Mouse (Mus musculus) heart, postnatal 14 days (tissue): ENCODE measurements around the gene Sebox. TPM values are rescaled to one million over a fixed set of nuclear protein-coding genes. Genes with fewer than 3 reads are reported as not detected.
A peak's percentile ranks its signal among the peaks of the same experiment; 100 is the strongest.
"Not testable (repeated sequence)": the region's sequence is repeated elsewhere in the genome, so short reads cannot be mapped to it uniquely, and the experiment has no call there.

ENCODE experiments used
- DNase-seq, 2 experiments: peaks; one replicate each; pipeline ENCODE4 v3.0.0; 2021 to 2022
- intact Hi-C: fragments of 180-260 bp; cut with DNase I; formaldehyde crosslinking; loops from one replicate; pipeline ENCODE4 v1.15.1; 2025
- total RNA-seq, 2 experiments: library from RNA; stranded (reverse); gene quantifications; 2 replicates each; pipeline ENCODE4 v1.2.3; 2021

The Sebox gene
- total RNA-seq, 2 experiments from 2014 or later: not detected

DNA sequence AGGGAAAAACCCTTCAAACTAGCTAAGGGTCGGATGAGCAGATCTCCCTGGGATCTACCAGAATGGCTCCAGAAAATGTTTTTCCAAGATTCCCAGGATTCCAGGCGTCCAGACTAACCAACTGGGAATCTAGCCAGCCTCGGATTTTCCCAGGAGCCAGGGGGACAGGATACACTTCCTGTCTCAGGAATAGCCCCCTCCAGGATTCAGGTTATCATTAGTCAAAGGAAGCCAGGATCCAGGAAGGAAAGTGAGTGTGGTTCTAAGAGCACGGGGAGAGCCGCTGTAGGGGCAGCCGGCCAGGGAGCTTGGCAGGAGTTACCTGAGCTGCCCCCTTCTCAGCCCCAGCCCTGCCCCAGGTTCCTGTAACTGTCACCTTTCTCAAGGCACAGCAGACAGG is 27.8 kb downstream of the Sebox start:
- DNase-seq: peak; percentile 64 to 73
- intact Hi-C loops: no loop called here

DNA sequence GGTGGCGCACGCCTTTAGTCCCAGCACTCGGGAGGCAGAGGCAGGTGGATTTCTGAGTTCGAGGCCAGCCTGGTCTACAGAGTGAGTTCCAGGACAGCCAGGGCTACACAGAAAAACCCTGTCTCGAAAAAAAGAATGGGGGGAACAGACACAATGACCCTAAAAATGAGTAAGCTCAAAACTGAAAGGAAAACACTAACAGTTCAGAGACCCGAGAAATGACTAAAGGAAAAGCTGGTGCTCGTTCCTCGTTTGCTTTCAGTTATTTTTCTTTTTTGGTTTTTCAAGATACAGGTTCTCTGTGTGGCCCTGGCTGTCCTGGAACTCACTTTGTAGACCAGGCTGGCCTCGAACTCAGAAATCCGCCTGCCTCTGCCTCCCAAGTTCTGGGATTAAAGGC is 28.3 kb downstream of the Sebox start:
- intact Hi-C loops: not testable (repeated sequence)

DNA sequence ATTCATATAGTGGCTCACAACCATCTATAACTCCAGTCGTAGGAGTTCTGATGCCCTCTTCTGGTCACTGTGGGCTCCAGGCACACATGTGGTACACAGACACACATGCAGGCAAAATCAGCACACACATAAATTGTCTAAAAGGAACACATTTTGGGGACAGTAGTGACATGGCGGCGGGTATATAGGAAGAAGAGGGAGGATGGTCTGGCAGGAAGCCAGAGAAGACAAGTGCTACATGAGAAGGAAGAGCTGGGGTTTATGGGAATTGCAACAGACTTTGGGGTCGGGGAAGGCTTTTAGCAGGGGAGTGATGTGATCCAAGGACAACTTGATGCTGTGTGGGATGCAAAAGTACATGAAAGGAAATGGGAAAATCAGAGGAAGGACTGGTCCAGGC is 31.3 kb downstream of the Sebox start:
- no peak for DNase-seq
- intact Hi-C loops: no loop called here

More for the DNA sequence above, 28.3 kb downstream of the Sebox start:
- not testable (repeated sequence) for DNase-seq

DNA sequence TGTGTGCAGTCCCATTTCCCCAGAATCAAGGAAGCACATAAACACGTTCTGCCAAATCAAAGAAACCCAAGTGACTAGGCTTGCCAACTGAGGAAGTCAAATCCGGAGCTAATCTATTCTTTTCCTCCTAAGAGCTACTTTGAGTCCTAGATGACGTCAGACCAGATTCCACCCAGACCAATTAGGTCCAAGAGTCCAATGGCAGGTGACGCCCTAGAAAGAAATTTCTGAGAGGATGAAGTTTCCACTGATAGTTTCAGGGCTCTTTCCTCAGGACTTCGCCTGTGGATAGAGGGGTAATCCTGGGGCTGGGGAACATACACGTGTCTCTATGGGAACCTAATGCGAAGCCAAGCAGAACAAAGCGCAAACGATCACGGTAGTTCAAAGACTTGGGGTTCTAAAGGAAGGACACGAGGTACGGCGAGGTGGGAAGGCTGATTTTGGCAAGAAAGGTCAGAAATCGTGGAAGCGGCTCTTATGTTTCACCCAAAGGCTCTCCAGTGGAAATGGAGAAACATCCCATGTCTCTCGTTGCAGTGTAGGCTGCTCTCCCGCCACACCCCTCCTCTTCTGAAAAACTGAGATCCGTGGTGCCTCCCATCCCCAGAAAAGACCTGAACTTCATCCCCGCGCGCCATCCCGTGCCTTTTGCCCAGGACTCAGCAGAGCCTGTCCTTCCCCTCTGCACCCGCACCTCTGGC is 32.3 kb downstream of the Sebox start:
- intact Hi-C loops: no loop called here
- peak; percentile 31 to 33 for DNase-seq

DNA sequence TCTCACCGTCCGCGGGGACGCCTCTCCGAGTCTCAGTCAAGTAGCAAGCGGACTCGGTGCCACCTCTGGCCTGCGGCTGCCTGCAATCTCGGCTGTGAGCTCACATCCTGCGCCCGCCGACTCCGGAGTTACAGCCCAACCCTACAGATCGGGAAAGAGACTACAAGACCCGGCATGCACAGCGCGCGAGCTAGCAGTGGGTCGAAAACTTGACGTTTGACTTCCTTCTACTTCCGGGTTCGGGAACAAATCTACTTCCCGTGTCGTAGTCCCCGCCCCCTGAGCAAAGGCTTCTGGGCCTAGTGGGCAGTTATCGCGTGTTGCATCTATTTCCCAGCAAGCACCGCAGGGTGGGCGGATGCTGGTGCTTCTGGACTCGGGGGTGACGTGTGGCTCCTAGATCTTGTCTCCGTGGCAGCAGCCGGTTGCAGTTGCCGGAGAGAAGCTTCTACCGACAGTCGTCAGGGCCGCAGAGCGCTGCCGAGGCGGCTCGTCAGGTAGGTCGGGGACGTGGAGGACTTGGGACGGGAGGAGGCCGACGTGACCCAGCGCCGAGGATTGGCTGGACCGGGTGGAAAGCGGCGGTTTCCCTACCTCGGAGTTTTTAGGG is 32.9 kb downstream of the Sebox start, which contains the start of the genes Tnfaip1 and Ift20:
Gene Tnfaip1 (minus strand): TSS at position 253 of the 610 bp plus-strand sequence.
Gene Ift20 (plus strand): TSS at position 282 of the 610 bp plus-strand sequence.
- intact Hi-C loops: no loop called here
- DNase-seq: peak; percentile 93 to 95

DNA sequence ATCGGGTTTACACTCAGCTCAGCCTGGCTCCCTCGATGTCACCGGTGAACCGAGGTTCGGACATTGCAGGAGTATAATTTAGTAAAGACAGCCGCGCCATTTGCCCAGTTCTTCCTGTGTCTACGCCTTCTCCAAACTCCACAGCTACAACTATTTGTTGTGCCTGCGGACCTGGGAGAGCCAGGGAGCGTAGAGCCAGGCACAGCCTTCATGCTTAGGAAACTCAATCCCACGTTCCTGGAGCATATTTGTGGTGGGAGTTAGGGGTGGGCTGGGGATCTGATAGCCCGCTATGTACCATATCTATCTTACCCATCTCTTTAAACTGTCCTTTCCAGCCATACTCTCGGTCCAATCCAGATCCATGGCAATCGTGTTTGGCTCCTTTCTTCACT is 33.4 kb downstream of the Sebox start:
- DNase-seq: no peak
- intact Hi-C loops: no loop called here

DNA sequence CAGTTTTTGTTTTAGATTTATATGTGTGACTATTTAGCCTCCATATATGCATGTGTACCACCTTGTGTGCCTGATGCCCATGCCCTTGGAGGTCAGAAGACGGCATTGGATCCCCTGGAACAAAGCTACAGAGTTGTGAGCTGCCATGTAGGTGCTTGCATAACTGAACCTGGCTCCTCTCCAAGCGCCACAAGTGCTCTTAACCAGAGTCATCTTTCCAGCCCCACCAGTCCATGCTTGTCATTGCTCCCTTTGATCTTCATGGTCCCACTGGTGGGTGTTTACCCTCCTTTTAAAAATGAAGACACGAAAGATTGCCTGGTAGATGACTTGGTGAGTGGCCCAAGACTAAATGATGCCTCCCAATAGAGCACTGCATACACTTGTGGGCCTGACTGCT is 37.1 kb downstream of the Sebox start:
- intact Hi-C loops: no loop called here
- no peak for DNase-seq

DNA sequence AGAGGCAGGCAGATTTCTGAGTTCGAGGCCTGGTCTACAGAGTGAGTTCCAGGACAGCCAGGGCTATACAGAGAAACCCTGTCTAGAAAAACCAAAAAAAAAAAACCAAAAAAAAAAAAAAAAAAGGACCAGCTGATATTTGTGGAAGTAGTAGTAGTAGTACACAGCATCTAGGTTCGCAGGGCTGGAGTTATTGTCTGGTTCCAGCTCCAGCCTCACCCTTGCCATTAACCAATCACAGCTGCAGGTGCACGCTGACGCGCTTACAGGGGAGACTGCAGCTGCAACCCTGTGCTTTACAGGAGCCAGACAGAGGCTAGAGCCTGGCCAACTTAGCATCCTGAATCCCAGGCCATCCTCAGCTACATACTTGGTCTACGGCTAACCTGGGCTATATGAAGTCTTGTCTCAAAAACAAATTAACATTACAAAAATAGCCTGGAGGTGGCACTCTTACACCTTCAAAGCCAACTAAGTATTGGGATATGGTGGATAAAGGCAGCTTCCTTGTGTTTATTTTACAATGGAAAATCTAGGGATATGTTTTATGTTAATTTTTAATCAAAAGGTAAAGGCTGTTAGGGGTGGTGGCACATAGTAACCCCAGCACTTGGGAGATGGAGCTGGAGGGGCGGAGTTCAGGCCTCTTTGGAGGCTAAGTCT is 41.3 kb downstream of the Sebox start:
- intact Hi-C loops: no loop called here
- DNase-seq: no peak

DNA sequence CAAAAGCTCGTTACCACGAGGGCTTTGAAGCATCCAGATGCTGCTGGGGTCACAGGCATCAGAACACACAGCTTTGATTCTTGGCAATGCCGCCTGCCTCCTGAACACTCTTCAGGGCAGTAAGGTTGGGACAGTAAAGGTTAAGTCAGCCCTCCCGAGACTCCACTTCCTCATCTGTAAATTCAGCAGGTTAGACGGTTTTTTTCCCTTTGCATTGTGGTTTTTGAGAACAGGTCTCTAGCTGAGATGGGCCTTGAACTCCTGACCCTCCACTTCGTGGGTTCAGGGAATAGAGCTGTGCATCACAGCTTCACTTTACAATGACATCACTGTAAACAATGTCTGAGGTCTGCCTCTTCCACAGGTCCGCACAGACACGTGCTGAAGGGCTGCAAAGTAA is 41.9 kb downstream of the Sebox start:
- DNase-seq: no peak
- intact Hi-C loops: no loop called here

DNA sequence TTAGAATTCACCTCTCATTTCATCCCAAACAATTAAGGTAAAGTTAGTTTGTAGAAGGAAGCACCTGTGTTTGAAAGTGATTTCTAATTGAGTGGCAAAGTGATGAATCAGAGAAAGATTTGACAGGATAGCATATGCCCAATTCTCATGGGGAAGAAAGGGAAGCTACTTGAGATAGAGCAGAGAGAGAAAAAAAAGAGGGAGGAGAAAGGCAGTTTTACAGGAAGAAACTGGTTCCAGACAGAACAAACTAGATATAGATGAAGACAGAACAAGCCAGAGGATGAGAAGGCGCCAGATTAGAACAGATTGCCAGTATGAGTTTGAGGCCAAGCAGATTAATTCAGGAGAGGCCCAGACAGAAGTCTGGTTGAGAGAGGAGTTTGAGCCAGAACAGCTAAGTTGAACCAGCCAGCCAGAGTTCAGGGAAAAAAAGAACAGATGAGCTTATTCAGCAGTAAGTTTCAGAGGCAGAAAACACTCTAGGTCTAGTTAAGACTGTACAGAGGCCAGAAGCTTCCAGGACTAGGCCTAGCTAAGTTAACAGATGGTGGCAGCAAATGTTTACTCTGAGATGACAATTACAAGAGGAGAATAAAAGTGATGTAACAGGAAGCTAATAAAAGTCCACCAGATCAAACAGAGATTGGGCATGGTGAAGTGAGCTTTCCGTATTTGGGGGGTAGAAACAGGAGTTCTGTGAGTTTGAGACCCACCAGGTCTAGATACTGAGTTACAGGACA is 44.6 kb downstream of the Sebox start:
- intact Hi-C loops: no loop called here
- DNase-seq: no peak

DNA sequence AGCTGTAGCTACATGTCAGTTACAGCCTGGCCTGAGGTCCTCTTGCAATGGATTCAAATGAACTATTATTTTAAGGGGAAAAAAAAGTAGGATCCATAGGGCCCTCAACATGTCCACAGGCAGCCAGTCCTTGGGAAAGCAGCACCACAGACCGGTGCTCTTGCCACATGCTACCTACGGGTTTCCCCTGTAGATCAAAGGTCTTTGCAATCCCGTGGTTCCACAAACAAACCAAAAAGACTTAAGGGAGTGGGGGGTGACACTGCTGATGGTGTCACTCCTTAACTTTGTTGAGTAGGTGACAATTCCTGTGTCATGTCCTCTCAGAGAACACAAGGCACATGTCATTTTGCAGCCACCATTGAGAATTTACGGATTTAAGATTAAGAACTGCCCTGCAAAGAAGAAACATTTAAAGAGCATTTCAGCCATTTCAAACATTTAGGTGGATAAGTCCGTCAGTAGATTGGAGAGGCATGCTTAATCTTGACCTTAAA is 46.3 kb downstream of the Sebox start:
- intact Hi-C loops: no loop called here
- DNase-seq: no peak

DNA sequence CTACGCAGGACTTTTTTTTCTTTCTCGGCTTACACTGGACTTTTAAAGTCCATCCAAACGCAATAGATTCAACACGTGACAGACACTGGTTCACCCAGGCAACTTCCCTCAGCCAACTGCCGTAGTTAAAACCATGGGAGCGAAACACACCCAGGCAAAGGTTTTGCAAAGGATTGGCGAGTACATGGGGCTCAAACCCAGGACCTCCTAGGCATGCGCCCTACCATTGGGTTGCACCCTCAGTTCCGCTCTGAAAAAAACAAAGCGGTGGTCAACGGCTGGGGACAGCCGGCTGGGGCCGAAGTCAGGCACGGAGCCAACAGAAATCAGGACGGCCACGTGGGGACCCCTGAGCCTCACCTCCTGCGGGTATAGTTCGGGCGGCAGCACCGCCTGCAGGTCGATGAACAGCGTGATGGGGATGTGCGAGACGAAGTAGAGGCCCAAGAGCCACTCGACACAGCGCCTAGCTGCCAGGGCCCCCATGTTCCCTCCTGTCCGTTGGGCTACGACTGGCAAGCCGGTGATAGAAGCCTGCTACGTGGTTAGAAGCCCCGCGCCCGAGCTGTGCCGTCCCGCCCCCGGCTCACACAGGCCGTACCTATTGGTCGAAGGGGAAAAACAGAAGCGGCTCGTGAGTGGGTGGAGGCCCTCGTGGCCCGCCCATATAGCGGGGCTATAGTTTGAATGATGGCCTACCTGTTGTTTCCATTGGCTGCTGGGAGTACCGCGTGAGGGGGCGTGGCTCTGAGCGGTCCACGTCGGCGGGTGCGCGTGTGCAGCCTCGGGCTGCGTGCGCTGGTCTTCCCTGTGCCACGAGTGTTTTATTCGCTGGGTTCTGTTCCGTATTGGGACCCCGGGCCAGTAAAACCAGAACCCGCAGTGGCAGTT is 47.2 kb downstream of the Sebox start, which contains the start of gene Tmem97:
Gene Tmem97 (minus strand): TSS at position 610 of the 891 bp plus-strand sequence.
- peak; percentile 93 to 94 for DNase-seq
- intact Hi-C loops: no loop called here

DNA sequence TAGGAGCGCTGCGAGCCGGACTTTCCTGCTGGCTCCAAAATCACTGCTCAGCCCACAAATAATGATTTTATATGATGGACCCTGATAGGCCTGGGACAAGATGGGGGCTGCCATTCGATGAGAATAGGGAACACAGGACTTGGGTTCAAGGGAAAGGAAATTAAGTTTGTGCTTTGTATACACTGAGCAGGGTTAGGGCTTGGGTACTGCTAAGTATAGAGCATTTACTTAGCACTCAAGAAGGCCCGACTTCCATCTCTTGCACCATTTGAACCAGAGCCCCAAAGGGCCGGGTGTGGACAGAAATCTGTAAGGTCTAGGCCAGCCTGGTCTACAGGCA is 47.8 kb downstream of the Sebox start:
- intact Hi-C loops: no loop called here
- no peak for DNase-seq

Other genes starting within 250 kb of the Sebox start
- gene 2610507B11Rik, start 241.7 kb upstream of the Sebox start, total RNA-seq: 100 to 1,000 TPM; 184 to 186 TPM
- 1 to 10 TPM in 1 of 2 experiments, under 1 TPM in 1; 0.90 to 1.9 TPM for gene BC030499, start 212.6 kb upstream of the Sebox start, total RNA-seq
- 1 to 10 TPM; 2.2 to 4.2 TPM for gene Spag5, start 201.9 kb upstream of the Sebox start, total RNA-seq
- gene Aldoc, start 180.5 kb upstream of the Sebox start, total RNA-seq: 1 to 10 TPM in 1 of 2 experiments, under 1 TPM in 1; 0.54 to 1.0 TPM
- gene Pigs, start 175.0 kb upstream of the Sebox start, total RNA-seq: 10 to 100 TPM; 23.5 to 23.9 TPM
- 1 to 10 TPM; 5.9 to 6.3 TPM for gene Unc119, start 160.0 kb upstream of the Sebox start, total RNA-seq
- under 1 TPM in 1 of 2 experiments, not detected in 1; 0.24 TPM for gene Foxn1, start 116.9 kb upstream of the Sebox start, total RNA-seq
- gene Slc13a2, start 81.2 kb upstream of the Sebox start, total RNA-seq: not detected
- gene Slc46a1, start 37.8 kb upstream of the Sebox start, total RNA-seq: 1 to 10 TPM; 2.3 to 3.1 TPM
- under 1 TPM; 0.37 to 0.79 TPM for gene Sarm1, start 5.7 kb upstream of the Sebox start, total RNA-seq
- gene Vtn, start 4.4 kb upstream of the Sebox start, total RNA-seq: 10 to 100 TPM; 32.0 to 36.5 TPM
- gene Tmem199, start 8.7 kb downstream of the Sebox start, total RNA-seq: 10 to 100 TPM; 11.7 to 12.1 TPM
- gene Poldip2, start 8.7 kb downstream of the Sebox start, total RNA-seq: 100 to 1,000 TPM; 153 to 155 TPM
- 10 to 100 TPM; 47.7 to 50.7 TPM for gene Tnfaip1, start 32.9 kb downstream of the Sebox start, total RNA-seq
- 10 to 100 TPM; 48.4 to 50.0 TPM for gene Ift20, start 32.9 kb downstream of the Sebox start, total RNA-seq
- 10 to 100 TPM in 1 of 2 experiments, 1 to 10 TPM in 1; 8.8 to 10.3 TPM for gene Tmem97, start 47.3 kb downstream of the Sebox start, total RNA-seq
- gene Nlk, start 193.9 kb downstream of the Sebox start, total RNA-seq: 10 to 100 TPM; 14.4 to 16.3 TPM
- 10 to 100 TPM; 12.9 to 14.2 TPM for gene Ccnq, start 248.3 kb downstream of the Sebox start, total RNA-seq